Mouse (Mus musculus) cortical plate, adult 2 months (tissue): ENCODE results near the gene Cept1.

Experiments
- CTCF ChIP-seq: fragments of 200-500 bp; IDR thresholded peaks from 2 replicates; pipeline ENCODE4 v1.5.1; 2011; ENCODE audit warnings: mild to moderate bottlenecking, control low read depth, low read length; ENCODE audit not compliant: insufficient read depth; ENCODE audit errors: extremely low read depth
- POLR2A ChIP-seq: fragments of 200-500 bp; IDR thresholded peaks from 2 replicates; pipeline ENCODE4 v1.6.1; 2011; ENCODE audit warnings: mild to moderate bottlenecking, low read length, control low read depth; ENCODE audit not compliant: insufficient read depth; ENCODE audit errors: extremely low read depth

GRCm38 (mm10) chr3:106547924-106548539 lies 430 bp upstream of the Cept1 start:
- TF ChIP-seq CTCF (no peak), POLR2A (0 out of 2 replicates have a peak, but pooled peaks have one; percentile 15)
